In the genomic region with DNA sequence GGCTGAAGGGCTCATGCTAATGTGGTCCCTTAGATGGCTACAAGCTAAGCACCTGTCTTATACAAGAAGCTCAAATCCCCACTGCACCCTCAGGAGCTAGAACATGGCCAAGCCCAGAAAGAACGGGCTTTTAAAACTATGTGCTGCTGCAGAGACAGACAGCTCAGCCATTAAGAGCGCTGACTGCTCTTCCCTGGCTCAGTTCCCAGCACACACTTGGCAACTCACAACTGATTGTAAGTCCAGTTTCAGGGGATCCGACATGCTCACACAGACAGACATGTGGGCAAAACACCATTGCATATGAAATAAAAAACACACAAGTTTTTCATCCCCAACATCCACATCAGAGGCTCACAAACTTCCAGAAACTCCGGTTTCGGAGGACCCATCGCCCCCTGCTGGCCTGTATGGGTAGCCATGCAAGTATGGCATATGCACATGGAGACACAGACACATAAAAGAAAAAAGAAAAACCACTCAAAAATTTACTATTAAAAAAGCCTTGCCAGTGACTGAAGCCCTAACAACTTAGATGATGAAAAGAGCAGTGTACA, we compare ENCODE assay signal across 12 mouse cellular contexts.
A peak's percentile ranks its signal among the peaks of the same experiment; 100 is the strongest.
DNase-seq lines count a peak whose midpoint lies in the region; ATAC-seq and TF ChIP-seq lines count a peak whose summit lies in the region.
"Had no signal": no experiment of that assay in that cellular context is flagged by ENCODE, and none has a peak within 500 bp of the region (broad histone marks: within the 10 kb centered on the region; RNA-seq: fewer than 3 reads in every experiment).

No protein-coding gene starts in this region.

- no peaks in the 10 kb centered on the region for H3K9me3 ChIP-seq in liver, postnatal 0 days (ENCODE audit: low read length)
- no peaks in the 10 kb centered on the region for H3K9me3 ChIP-seq in liver, embryonic 12.5 days (replicated peaks)
- no peaks in the 10 kb centered on the region for H3K9me3 ChIP-seq in ES-E14 (ENCODE audit: control insufficient read depth, insufficient read depth, low read depth, low read length)
- no peaks in the 10 kb centered on the region for H3K9me3 ChIP-seq in midbrain, embryonic 15.5 days

- DNase-seq in gastrocnemius, postnatal 14 days = peak; percentile 56
- DNase-seq in gastrocnemius, postnatal 25 days = no peak
- DNase-seq in liver, postnatal 0 days = no peak
- DNase-seq in ES-E14 (ENCODE audit: low read depth, low spot score) = peak; percentile 8
- DNase-seq in kidney, postnatal 4 days = peak; percentile 66 to 70
- DNase-seq in embryo, embryonic 10 days (ENCODE audit: low spot score) = no peak
- DNase-seq: cerebellum, adult 11-12 months; heart, adult 11 months; thymus, adult 18-20 months had no signal

- no peak overlapping the region for H3K9ac ChIP-seq in liver, postnatal 0 days (replicated peaks)
- H3K9ac ChIP-seq in liver, embryonic 12.5 days = no peak overlapping the region
- no peak overlapping the region for H3K9ac ChIP-seq in ES-E14 (ENCODE audit: insufficient read depth, low read depth, low read length, poor library complexity, severe bottlenecking)
- H3K9ac ChIP-seq in midbrain, embryonic 15.5 days = no peak overlapping the region

- TF ChIP-seq CTCF in liver, postnatal 0 days (IDR thresholded peaks at IDR 0.05; ENCODE audit: low read depth) = peak; percentile 52

- no peak for ATAC-seq in liver, postnatal 0 days
- no peak for ATAC-seq in liver, embryonic 12.5 days
- ATAC-seq in midbrain, embryonic 15.5 days (replicated peaks) = no peak

- in situ Hi-C loops in ES-E14 (cut with MboI; ENCODE audit: low sequenced_read_pairs in 2 of 2, unreplicated experiment in 2 of 2) = no loop called here

- no peak overlapping the region for H3K27ac ChIP-seq in liver, postnatal 0 days (ENCODE audit: low read depth)
- H3K27ac ChIP-seq in liver, embryonic 12.5 days = no peak overlapping the region
- no peak overlapping the region for H3K27ac ChIP-seq in ES-E14 (ENCODE audit: insufficient read depth, low read depth, low read length, poor library complexity, severe bottlenecking)
- no peak overlapping the region for H3K27ac ChIP-seq in midbrain, embryonic 15.5 days

- intact Hi-C loops in gastrocnemius, postnatal 14 days (cut with DNase I; ENCODE audit: low total_unique reads) = no loop called here

- TF ChIP-seq EP300 in liver, postnatal 0 days (IDR thresholded peaks at IDR 0.05; ENCODE audit: low read depth) = no peak

- no peak overlapping the region for H3K4me3 ChIP-seq in liver, postnatal 0 days (ENCODE audit: low read depth, low read length)
- H3K4me3 ChIP-seq in liver, embryonic 12.5 days = no peak overlapping the region
- no peak overlapping the region for H3K4me3 ChIP-seq in ES-E14 (ENCODE audit: insufficient read depth in 1 of 2, low read depth in 1 of 2, low read length in 2 of 2, poor library complexity in 1 of 2, severe bottlenecking in 1 of 2)
- H3K4me3 ChIP-seq in midbrain, embryonic 15.5 days = no peak overlapping the region

- 82% methylated on average over 6 of the region's 6 CpGs for WGBS in liver, postnatal 0 days (ENCODE audit: insufficient replicate concordance)
- WGBS in liver, embryonic 12.5 days (ENCODE audit: insufficient replicate concordance) = 72% methylated on average over 6 of the region's 6 CpGs
- WGBS in midbrain, embryonic 15.5 days = 92% methylated on average over 6 of the region's 6 CpGs

- H3K27me3 ChIP-seq in liver, postnatal 0 days (ENCODE audit: insufficient read depth, low read length) = no peaks in the 10 kb centered on the region
- H3K27me3 ChIP-seq in liver, embryonic 12.5 days (replicated peaks) = no peaks in the 10 kb centered on the region
- no peaks in the 10 kb centered on the region for H3K27me3 ChIP-seq in midbrain, embryonic 15.5 days (replicated peaks)

- H3K4me1 ChIP-seq in liver, postnatal 0 days (ENCODE audit: insufficient read depth) = peaks cover 10% of the 10 kb centered on the region; the same call in 1 of the 2 replicates
- peaks cover 46% of the 10 kb centered on the region for H3K4me1 ChIP-seq in liver, embryonic 12.5 days
- no peaks in the 10 kb centered on the region for H3K4me1 ChIP-seq in ES-E14 (ENCODE audit: control insufficient read depth in 2 of 2, insufficient read depth in 2 of 2, low read length in 2 of 2, poor library complexity in 1 of 2)
- no peaks in the 10 kb centered on the region for H3K4me1 ChIP-seq in midbrain, embryonic 15.5 days

- no peak overlapping the region for H3K4me2 ChIP-seq in liver, postnatal 0 days (ENCODE audit: low read depth, low read length)
- no peak overlapping the region for H3K4me2 ChIP-seq in liver, embryonic 12.5 days
- H3K4me2 ChIP-seq in midbrain, embryonic 15.5 days = no peak overlapping the region
- H3K4me2 ChIP-seq: midbrain, embryonic 11.5 days had no signal

- no peaks in the 10 kb centered on the region for H3K36me3 ChIP-seq in liver, postnatal 0 days (replicated peaks; ENCODE audit: insufficient read depth, low read length)
- no peaks in the 10 kb centered on the region for H3K36me3 ChIP-seq in liver, embryonic 12.5 days
- no peaks in the 10 kb centered on the region for H3K36me3 ChIP-seq in ES-E14 (ENCODE audit: control insufficient read depth, insufficient read depth, low read length, poor library complexity, severe bottlenecking)
- H3K36me3 ChIP-seq in midbrain, embryonic 15.5 days (replicated peaks) = no peaks in the 10 kb centered on the region

TF ChIP-seq in ES-E14, 5 proteins besides CTCF, POLR2A, EP300 and RAD21:
- TF ChIP-seq HCFC1 (IDR thresholded peaks at IDR 0.05; ENCODE audit: borderline replicate concordance, insufficient read depth, low read length) = no peak
- no peak for TF ChIP-seq ZNF384 (IDR thresholded peaks at IDR 0.05; ENCODE audit: low read depth, low read length)
- no peak for TF ChIP-seq MAFK (IDR thresholded peaks at IDR 0.05; ENCODE audit: insufficient read depth, low read depth, low read length)
- TF ChIP-seq ZC3H11A (IDR thresholded peaks at IDR 0.05; ENCODE audit: borderline replicate concordance, low read depth, low read length) = no peak
- TF ChIP-seq CHD2 (IDR thresholded peaks at IDR 0.05; ENCODE audit: low read depth, low read length) = no peak

Comparison
In these comparisons a context has a peak if more than half of its experiments do, and no peak if none do; other contexts are left out.
1. DNase-seq: peak in gastrocnemius, postnatal 14 days (single experiment), ES-E14 (single experiment) and kidney, postnatal 4 days (2 of 2); none in gastrocnemius, postnatal 25 days (single experiment), liver, postnatal 0 days (single experiment) and embryo, embryonic 10 days (single experiment).